Mouse (Mus musculus) embryonic facial prominence, embryonic 11.5 days (tissue): ENCODE results near the gene Samd14. TPM values are rescaled to one million over a fixed set of nuclear protein-coding genes. Genes with fewer than 3 reads are reported as not detected.

ENCODE experiments used
- ATAC-seq: fragments of 200-750 bp; cut with Nextera tagmentation; replicated peaks from 2 replicates; pipeline ENCODE4 v1.8.0; 2017; ENCODE audit warnings: low read depth; ENCODE audit not compliant: insufficient number of reproducible peaks, low FRiP score, low TSS enrichment
- DNase-seq: peaks from one replicate; pipeline ENCODE4 v3.0.0-alpha.2; 2015; ENCODE audit warnings: low spot score
- H3K27ac ChIP-seq: fragments of 300-500 bp; sonication (generic); replicated peaks from 2 replicates; pipeline ENCODE4 v1.5.1; 2014; ENCODE audit warnings: mild to moderate bottlenecking, low read depth, low read length, control low read depth
- H3K27me3 ChIP-seq: fragments of 300-500 bp; sonication (generic); 2 replicates; pipeline ENCODE4 v1.6.1; 2014; ENCODE audit warnings: mild to moderate bottlenecking, low read length, moderate library complexity, mixed read lengths; ENCODE audit not compliant: control insufficient read depth, insufficient read depth
- H3K36me3 ChIP-seq: fragments of 300-500 bp; sonication (generic); replicated peaks from 2 replicates; pipeline ENCODE4 v1.6.1; 2014; ENCODE audit warnings: low read depth, mild to moderate bottlenecking, low read length, moderate library complexity, mixed read lengths; ENCODE audit not compliant: control insufficient read depth, insufficient read depth
- H3K4me1 ChIP-seq: fragments of 300-500 bp; sonication (generic); 2 replicates; pipeline ENCODE4 v1.6.1; 2014; ENCODE audit warnings: low read length, mixed read lengths; ENCODE audit not compliant: control insufficient read depth, insufficient read depth
- H3K4me2 ChIP-seq: fragments of 300-500 bp; sonication (generic); 2 replicates; pipeline ENCODE4 v1.6.1; 2014; ENCODE audit warnings: low read depth, mild to moderate bottlenecking, control low read depth, low read length, moderate library complexity
- H3K4me3 ChIP-seq: fragments of 300-500 bp; sonication (generic); 2 replicates; pipeline ENCODE4 v1.5.1; 2014; ENCODE audit warnings: low read depth, low read length, control low read depth
- H3K9ac ChIP-seq: fragments of 300-500 bp; sonication (generic); replicated peaks from 2 replicates; pipeline ENCODE4 v1.6.1; 2014; ENCODE audit warnings: mild to moderate bottlenecking, control low read depth, low read length
- H3K9me3 ChIP-seq: fragments of 300-500 bp; sonication (generic); replicated peaks from 2 replicates; pipeline ENCODE4 v1.6.1; 2016; ENCODE audit warnings: mild to moderate bottlenecking, low read length, inconsistent platforms, mixed read lengths; ENCODE audit not compliant: control insufficient read depth
- WGBS: fragments of 180-500 bp; shearing (Covaris S2); extraction: QIAGEN DNeasy Blood & Tissue Kit; methylation state at CpG from one replicate; pipeline ENCODE4 v1.1.7; 2014; 5-methylcytosine and 5-hydroxymethylcytosine counted together
- polyA plus RNA-seq: library from polyadenylated mRNA; unstranded; fragments of >200 nt; fragmentation: Nextera tagmentation; extraction: Ambion mirVana; gene quantifications from 2 replicates; pipeline ENCODE4 v1.2.1, GENCODE M21; 2014

The Samd14 gene
- polyA plus RNA-seq, 1 experiment from 2014 or later = 31.1 TPM

DNA sequence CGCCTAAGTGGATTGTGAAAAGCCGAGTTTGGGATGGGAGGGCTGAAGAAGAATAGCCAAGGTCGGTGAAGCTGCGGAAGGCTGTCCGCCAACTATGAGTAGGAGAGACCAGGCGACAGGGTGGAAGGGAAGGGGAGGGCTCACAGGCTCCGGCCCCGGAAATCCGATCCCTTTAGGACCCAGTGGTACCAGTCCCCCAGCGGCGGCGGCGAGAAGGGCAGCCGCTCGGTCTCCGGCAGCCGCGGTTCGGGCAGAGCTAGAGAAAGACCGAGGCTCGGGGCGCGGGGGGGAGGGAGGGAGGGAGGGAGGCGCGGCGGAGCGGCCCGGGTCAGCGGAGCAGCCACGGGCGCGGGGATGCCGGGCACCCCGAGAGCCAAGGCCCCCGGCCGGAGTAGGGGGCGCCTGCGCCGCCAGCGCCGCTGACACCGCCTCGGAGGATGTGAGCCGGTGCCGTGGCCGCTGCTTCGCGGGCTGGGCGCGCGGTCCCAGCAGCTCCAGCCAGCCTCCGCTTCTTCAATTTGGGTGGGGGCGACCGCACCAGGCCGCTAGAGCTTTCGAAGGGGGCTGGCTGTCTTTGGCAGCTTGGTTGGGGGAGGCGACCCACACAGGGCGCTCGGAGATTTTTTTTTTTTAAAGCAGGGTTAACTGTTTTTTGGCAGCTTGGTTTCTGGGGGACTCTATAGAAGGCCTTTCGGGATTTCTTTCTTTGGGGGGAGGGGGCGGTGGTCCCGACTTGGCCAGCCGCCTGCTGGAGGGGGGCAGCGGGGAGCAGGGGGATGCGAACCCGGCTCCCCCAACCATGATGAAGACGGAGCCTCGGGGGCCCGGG is 18.7 kb upstream of the Samd14 start, which contains the start of gene Ppp1r9b:
Ppp1r9b (plus strand) TSS at position 287 of the 829 bp plus-strand sequence.
- Histone ChIP-seq H3K4me2 (peak within 1 kb of the TSS; percentile 100), H3K36me3 (no peaks in the 10 kb centered on the region), H3K9ac (peak within 1 kb of the TSS; percentile 93), H3K4me1 (peaks cover 18% of the 10 kb centered on the region), H3K27me3 (no peaks in the 10 kb centered on the region), H3K27ac (peak within 1 kb of the TSS; percentile 89), H3K9me3 (no peaks in the 10 kb centered on the region), H3K4me3 (peak within 1 kb of the TSS; percentile 96)
- peak; percentile 87 for ATAC-seq
- WGBS = under 1% methylated on average over 41 of the region's 69 CpGs
- peak; percentile 92 for DNase-seq

GRCm38 (mm10) chr11:94991641-94992479 is 17.8 kb upstream of the Samd14 start:
- ATAC-seq (no peak), DNase-seq (peak; percentile 46)
- Histone ChIP-seq H3K9me3 (no peaks in the 10 kb centered on the region), H3K4me3 (peak overlapping the region; percentile 96), H3K4me1 (peaks cover 18% of the 10 kb centered on the region), H3K4me2 (peak overlapping the region; percentile 100), H3K36me3 (peaks cover 3% of the 10 kb centered on the region), H3K27ac (peak overlapping the region; percentile 89; the same call in 1 of the 2 replicates), H3K9ac (peak overlapping the region; percentile 93), H3K27me3 (no peaks in the 10 kb centered on the region)
- under 1% methylated on average over 99 of the region's 99 CpGs for WGBS

GRCm38 (mm10) chr11:94992480-94992753 is 17.3 kb upstream of the Samd14 start:
- WGBS = under 1% methylated on average over 20 of the region's 20 CpGs
- peaks cover 18% of the 10 kb centered on the region for H3K4me1 ChIP-seq
- H3K9me3 ChIP-seq = no peaks in the 10 kb centered on the region
- H3K9ac ChIP-seq = peak overlapping the region; percentile 93
- ATAC-seq (no peak), DNase-seq (no peak)
- peak overlapping the region; percentile 96 for H3K4me3 ChIP-seq
- H3K4me2 ChIP-seq = peak overlapping the region; percentile 100
- peaks cover 5% of the 10 kb centered on the region for H3K36me3 ChIP-seq
- H3K27me3 ChIP-seq = no peaks in the 10 kb centered on the region
- no peak overlapping the region for H3K27ac ChIP-seq

DNA sequence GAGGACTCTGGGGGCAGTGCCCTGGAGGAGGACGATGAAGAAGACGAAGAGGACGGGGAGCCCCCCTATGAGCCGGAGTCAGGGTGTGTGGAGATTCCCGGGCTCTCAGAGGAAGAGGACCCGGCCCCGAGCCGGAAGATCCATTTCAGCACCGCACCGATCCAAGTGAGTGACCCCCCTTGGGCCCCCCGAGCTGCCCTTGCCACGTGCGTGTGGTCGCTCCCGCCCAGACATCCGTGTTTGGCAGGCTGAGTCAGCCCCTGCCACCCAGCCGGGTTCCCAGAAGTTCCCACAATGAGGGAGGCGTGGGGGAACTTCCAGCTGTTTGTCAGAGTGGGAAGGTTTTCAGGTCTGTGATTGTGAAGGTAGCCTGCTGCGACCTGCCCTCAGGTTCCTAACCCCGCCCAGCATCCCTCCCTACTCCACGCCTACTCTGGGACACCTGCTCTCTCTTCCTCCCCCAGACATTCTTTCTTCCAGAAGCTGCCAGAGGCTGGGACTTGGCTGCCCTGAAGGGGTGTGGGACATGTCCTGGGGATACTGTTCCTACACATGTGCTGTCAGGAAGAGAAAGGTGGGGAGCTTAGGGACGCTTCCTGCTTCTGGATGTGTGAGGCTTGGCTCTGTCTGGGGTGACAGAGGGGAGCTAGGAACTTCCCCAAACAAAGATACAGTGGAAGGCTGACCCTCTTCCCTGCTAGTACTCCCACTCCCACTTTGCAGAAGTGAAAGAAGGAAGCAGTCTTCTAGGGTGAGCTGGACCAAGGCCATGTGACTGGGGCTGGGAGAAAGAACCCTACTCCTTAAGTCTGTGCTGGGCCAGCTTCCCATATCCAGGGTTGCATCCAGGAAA is 16.7 kb upstream of the Samd14 start:
- Histone ChIP-seq H3K36me3 (peaks cover 8% of the 10 kb centered on the region), H3K27ac (no peak overlapping the region)

GRCm38 (mm10) chr11:94994208-94994814 is 15.4 kb upstream of the Samd14 start:
- Histone ChIP-seq H3K4me3 (peak overlapping the region; percentile 96), H3K4me1 (peaks cover 13% of the 10 kb centered on the region), H3K9ac (peak overlapping the region; percentile 93), H3K27me3 (no peaks in the 10 kb centered on the region), H3K36me3 (peaks cover 11% of the 10 kb centered on the region), H3K27ac (no peak overlapping the region), H3K9me3 (no peaks in the 10 kb centered on the region), H3K4me2 (peak overlapping the region; percentile 100)
- ATAC-seq (no peak), DNase-seq (no peak)
- 54% methylated on average over 10 of the region's 10 CpGs for WGBS

More for the DNA sequence above, 16.7 kb upstream of the Samd14 start:
- peak overlapping the region; percentile 100 for H3K4me2 ChIP-seq
- peak; percentile 44 for DNase-seq
- H3K27me3 ChIP-seq = no peaks in the 10 kb centered on the region
- H3K4me1 ChIP-seq = peaks cover 18% of the 10 kb centered on the region
- 3% methylated on average over 22 of the region's 22 CpGs for WGBS
- no peak for ATAC-seq
- H3K4me3 ChIP-seq = peak overlapping the region; percentile 96
- no peaks in the 10 kb centered on the region for H3K9me3 ChIP-seq
- H3K9ac ChIP-seq = peak overlapping the region; percentile 93

DNA sequence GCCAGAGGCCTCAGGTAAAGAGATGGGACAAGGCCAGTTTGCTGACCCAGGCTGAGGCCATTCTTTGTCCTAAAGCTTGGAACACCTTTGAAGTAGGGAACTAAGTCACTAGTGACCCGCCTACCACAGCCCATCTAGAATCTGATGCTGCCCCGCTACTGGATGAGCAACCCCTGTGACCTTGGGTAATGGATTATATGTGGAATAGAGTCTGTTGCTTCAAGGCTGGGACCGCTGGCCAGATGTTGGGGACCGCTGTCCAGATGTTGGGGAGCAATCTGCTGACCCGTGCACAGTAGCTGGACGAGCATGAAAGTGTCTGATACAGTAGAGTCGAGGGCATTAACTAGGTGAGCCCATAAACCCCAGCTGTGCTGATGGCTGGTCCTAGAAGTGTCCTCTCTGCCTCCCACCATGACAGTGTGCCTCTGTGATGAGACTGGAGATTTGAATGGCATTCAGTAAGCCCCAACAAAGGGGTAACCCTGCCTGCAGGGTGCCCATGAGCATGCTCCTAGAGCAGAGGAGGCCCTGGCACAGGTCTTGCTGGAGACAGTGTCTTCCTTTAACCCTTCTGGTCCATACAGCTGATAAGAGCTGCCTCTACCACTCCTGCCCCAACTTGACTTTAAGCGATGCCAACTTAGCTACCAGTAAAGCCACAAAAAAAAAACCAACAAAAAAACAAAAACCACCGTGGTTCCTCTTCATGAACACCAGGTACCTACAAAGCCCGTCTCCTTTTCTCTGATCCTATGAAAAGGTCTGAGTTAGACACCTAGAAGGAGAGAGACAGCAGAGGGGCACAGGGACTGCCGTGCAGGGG is 14.5 kb upstream of the Samd14 start:
- 88% methylated on average over 11 of the region's 11 CpGs for WGBS
- H3K27ac ChIP-seq = no peak overlapping the region
- no peaks in the 10 kb centered on the region for H3K27me3 ChIP-seq

GRCm38 (mm10) chr11:94996101-94996500 is 13.6 kb upstream of the Samd14 start:
- no peak overlapping the region for H3K4me2 ChIP-seq
- no peak overlapping the region for H3K27ac ChIP-seq
- WGBS = 82% methylated on average over 8 of the region's 8 CpGs
- peaks cover 18% of the 10 kb centered on the region for H3K4me1 ChIP-seq
- no peak overlapping the region for H3K4me3 ChIP-seq
- no peaks in the 10 kb centered on the region for H3K27me3 ChIP-seq
- DNase-seq = no peak
- no peak for ATAC-seq
- no peak overlapping the region for H3K9ac ChIP-seq
- no peaks in the 10 kb centered on the region for H3K9me3 ChIP-seq
- H3K36me3 ChIP-seq = peaks cover 11% of the 10 kb centered on the region

More for the DNA sequence above, 14.5 kb upstream of the Samd14 start:
- Histone ChIP-seq H3K36me3 (peaks cover 11% of the 10 kb centered on the region), H3K4me1 (peaks cover 13% of the 10 kb centered on the region), H3K4me3 (peak overlapping the region; percentile 12), H3K9me3 (no peaks in the 10 kb centered on the region), H3K9ac (peak overlapping the region; percentile 22; the same call in 1 of the 2 replicates), H3K4me2 (peak overlapping the region; percentile 100)
- no peak for DNase-seq
- no peak for ATAC-seq
